Mouse (Mus musculus): Measurements from ENCODE around the gene Eme2.
"Not testable (repeated sequence)": the region's sequence is repeated elsewhere in the genome, so short reads cannot be mapped to it uniquely, and the experiment has no call there.

The Eme2 gene

GRCm38 (mm10) chr17:24894995-24895547 is at the start of gene Eme2, which contains the start of gene Mrps34:
Eme2 (minus strand) TSS chr17:24895087.
Mrps34 (plus strand) TSS chr17:24895116.
- DNase-seq (ENCODE audit: extremely low spot score, low spot score), result peak; percentile 93

- DNase-seq (ENCODE audit: extremely low spot score, low spot score), result not testable (repeated sequence)
Observed at GRCm38 (mm10) chr17:24943589-24943988, 48.7 kb upstream of the Eme2 start.

- DNase-seq (ENCODE audit: extremely low spot score, low spot score), result no peak
Observed at GRCm38 (mm10) chr17:24943036-24943435, 48.1 kb upstream of the Eme2 start.

GRCm38 (mm10) chr17:24942453-24942852 is 47.6 kb upstream of the Eme2 start:
- DNase-seq (ENCODE audit: extremely low spot score, low spot score), result not testable (repeated sequence)

- DNase-seq (ENCODE audit: extremely low spot score, low spot score), result no peak
Observed at GRCm38 (mm10) chr17:24937266-24937665, 42.4 kb upstream of the Eme2 start.

GRCm38 (mm10) chr17:24936259-24937237 is 41.7 kb upstream of the Eme2 start, which contains the start of gene Mapk8ip3:
Mapk8ip3 (minus strand) TSS chr17:24936977.
- peak; percentile 96 for DNase-seq (ENCODE audit: extremely low spot score, low spot score)

- DNase-seq (ENCODE audit: extremely low spot score, low spot score), result no peak
Observed at GRCm38 (mm10) chr17:24935666-24936065, 40.8 kb upstream of the Eme2 start.

GRCm38 (mm10) chr17:24934926-24935325 is 40.0 kb upstream of the Eme2 start:
- DNase-seq (ENCODE audit: extremely low spot score, low spot score), result no peak

- no peak for DNase-seq (ENCODE audit: extremely low spot score, low spot score)
Observed at GRCm38 (mm10) chr17:24933163-24933562, 38.3 kb upstream of the Eme2 start.

- no peak for DNase-seq (ENCODE audit: extremely low spot score, low spot score)
Observed at GRCm38 (mm10) chr17:24932431-24932830, 37.5 kb upstream of the Eme2 start.

- DNase-seq (ENCODE audit: extremely low spot score, low spot score), result no peak
Observed at GRCm38 (mm10) chr17:24929506-24929905, 34.6 kb upstream of the Eme2 start.

GRCm38 (mm10) chr17:24923246-24923645 is 28.4 kb upstream of the Eme2 start:
- no peak for DNase-seq (ENCODE audit: extremely low spot score, low spot score)

- DNase-seq (ENCODE audit: extremely low spot score, low spot score), result no peak
Observed at GRCm38 (mm10) chr17:24913984-24914383, 19.1 kb upstream of the Eme2 start.

GRCm38 (mm10) chr17:24907591-24907990 is 12.7 kb upstream of the Eme2 start:
- no peak for DNase-seq (ENCODE audit: extremely low spot score, low spot score)

GRCm38 (mm10) chr17:24903767-24904166 is 8.9 kb upstream of the Eme2 start:
- DNase-seq (ENCODE audit: extremely low spot score, low spot score), result no peak

- DNase-seq (ENCODE audit: extremely low spot score, low spot score), result no peak
Observed at GRCm38 (mm10) chr17:24902671-24903474, 8.0 kb upstream of the Eme2 start.

GRCm38 (mm10) chr17:24902124-24902523 is 7.2 kb upstream of the Eme2 start:
- no peak for DNase-seq (ENCODE audit: extremely low spot score, low spot score)

GRCm38 (mm10) chr17:24900014-24900413 is 5.1 kb upstream of the Eme2 start:
- DNase-seq (ENCODE audit: extremely low spot score, low spot score), result no peak

- no peak for DNase-seq (ENCODE audit: extremely low spot score, low spot score)
Observed at GRCm38 (mm10) chr17:24899153-24899552, 4.3 kb upstream of the Eme2 start.

- DNase-seq (ENCODE audit: extremely low spot score, low spot score), result no peak
Observed at GRCm38 (mm10) chr17:24898041-24898854, 3.4 kb upstream of the Eme2 start.

GRCm38 (mm10) chr17:24897600-24897999 is 2.7 kb upstream of the Eme2 start:
- DNase-seq (ENCODE audit: extremely low spot score, low spot score), result no peak

Measured in neural tube, embryonic 10.5 days (tissue).